Mouse (Mus musculus): Measurements from ENCODE around the gene Psmd1.

DNA sequence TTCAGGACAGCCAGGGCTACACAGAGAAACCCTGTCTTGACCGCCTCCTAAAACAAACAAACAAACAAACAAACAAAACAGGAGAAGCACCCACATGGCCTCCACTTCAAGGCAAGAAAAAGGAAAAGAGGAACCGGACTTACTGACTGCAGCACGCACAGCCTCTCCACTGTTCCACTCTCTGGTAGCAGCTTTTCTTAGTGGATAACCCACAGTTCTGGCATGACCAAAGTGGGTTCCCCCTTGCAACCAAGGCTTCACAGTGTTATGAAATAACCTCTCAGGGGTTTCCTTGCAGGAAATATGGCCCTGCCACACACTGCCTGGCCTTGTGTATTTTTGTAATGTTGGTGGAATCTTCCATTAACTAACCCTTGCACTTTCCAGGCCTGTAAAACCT, 23.4 kb upstream of the Psmd1 start:
- TF ChIP-seq CTCF (IDR thresholded peaks at IDR 0.05; ENCODE audit: control insufficient read depth, insufficient read depth, insufficient read length) (no peak), MYOD1 (IDR thresholded peaks at IDR 0.05; ENCODE audit: control insufficient read depth, insufficient read length, low read depth) (no peak)

All from C2C12 (cell line).